Comparison of ENCODE assay signal across 8 mouse cellular contexts in the genomic region with DNA sequence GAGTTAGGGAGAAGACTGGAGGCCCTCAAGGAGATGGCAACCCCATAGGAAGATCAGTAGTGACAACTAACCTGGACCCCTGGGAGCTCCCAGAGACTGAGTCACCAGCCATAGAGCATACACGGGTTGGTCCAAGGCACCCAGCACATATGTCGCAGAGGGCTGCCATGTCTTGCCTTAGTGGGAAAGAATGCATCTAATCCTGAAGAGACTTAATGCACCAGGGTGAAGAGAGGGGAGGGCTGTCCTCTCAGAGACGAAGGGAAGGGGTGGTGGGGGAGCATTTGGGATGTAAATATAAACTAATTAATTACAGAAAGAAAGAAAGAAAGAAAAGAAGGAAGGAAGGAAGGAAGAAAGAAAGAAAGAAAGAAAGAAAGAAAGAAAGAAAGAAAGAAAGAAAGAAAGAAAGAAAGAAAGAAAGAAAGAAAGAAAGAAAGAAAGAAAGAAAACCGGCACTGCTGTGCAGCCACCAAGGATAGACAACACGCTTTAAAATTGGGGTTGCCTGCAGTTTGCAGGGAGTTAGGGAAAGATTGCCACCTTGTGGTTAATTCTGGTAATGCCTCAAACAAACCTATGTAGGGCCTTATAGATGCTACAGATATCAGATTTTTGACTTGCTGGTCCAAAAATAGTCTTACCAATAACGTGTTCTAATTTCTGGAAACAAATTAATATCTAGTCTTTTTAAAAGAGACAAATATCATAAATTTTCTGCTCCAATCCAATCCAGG. TPM values are rescaled to one million over a fixed set of nuclear protein-coding genes. Genes with fewer than 3 reads are reported as not detected.
DNase-seq lines count a peak whose midpoint lies in the region; ATAC-seq and TF ChIP-seq lines count a peak whose summit lies in the region.

No protein-coding gene starts in this region.

- H3K4me2 ChIP-seq in hindbrain, embryonic 12.5 days (replicated peaks), result no peak overlapping the region

- no peaks in the 10 kb centered on the region for H3K36me3 ChIP-seq in hindbrain, embryonic 10.5 days
- H3K36me3 ChIP-seq in hindbrain, embryonic 12.5 days, result no peaks in the 10 kb centered on the region

- peak; percentile 79 for TF ChIP-seq CTCF in cortical plate, adult 2 months (IDR thresholded peaks at IDR 0.05; ENCODE audit: extremely low read depth, insufficient read depth, low read length)

- no peak overlapping the region for H3K27ac ChIP-seq in hindbrain, embryonic 10.5 days
- H3K27ac ChIP-seq in hindbrain, embryonic 12.5 days, result no peak overlapping the region
- H3K27ac ChIP-seq in cortical plate, adult 2 months (ENCODE audit: insufficient read depth, low read length), result no peak overlapping the region

- no peak overlapping the region for H3K4me3 ChIP-seq in hindbrain, embryonic 10.5 days
- no peak overlapping the region for H3K4me3 ChIP-seq in hindbrain, embryonic 12.5 days
- H3K4me3 ChIP-seq in cortical plate, adult 2 months (ENCODE audit: insufficient read depth, low read length), result no peak overlapping the region

- ATAC-seq in hindbrain, embryonic 12.5 days (ENCODE audit: low FRiP score), result no peak
- ATAC-seq in granulocyte monocyte progenitor cell, adult 5-6 weeks (replicated peaks; ENCODE audit: poor library complexity, severe bottlenecking), result peak; percentile 57; the same call in 1 of the 2 replicates
- ATAC-seq in megakaryocyte-erythroid progenitor cell, adult 5-6 weeks (replicated peaks; ENCODE audit: low FRiP score, low TSS enrichment, poor library complexity, severe bottlenecking), result peak; percentile 79

- H3K9me3 ChIP-seq in hindbrain, embryonic 10.5 days, result no peaks in the 10 kb centered on the region
- no peaks in the 10 kb centered on the region for H3K9me3 ChIP-seq in hindbrain, embryonic 12.5 days (replicated peaks)

- TF ChIP-seq POLR2A in cortical plate, adult 2 months (IDR thresholded peaks at IDR 0.05; ENCODE audit: extremely low read depth, insufficient read depth, low read length), result no peak

- 33% methylated on average over 6 of the region's 6 CpGs for WGBS in hindbrain, embryonic 10.5 days
- whole genome bisulfite sequencing in hindbrain, embryonic 12.5 days, result 39% methylated on average over 6 of the region's 6 CpGs

- no peak overlapping the region for H3K9ac ChIP-seq in hindbrain, embryonic 12.5 days

- peaks cover 34% of the 10 kb centered on the region for H3K27me3 ChIP-seq in hindbrain, embryonic 10.5 days (ENCODE audit: insufficient read depth, poor library complexity, severe bottlenecking)
- no peaks in the 10 kb centered on the region; the same call in 1 of the 2 replicates for H3K27me3 ChIP-seq in hindbrain, embryonic 12.5 days

- peak; percentile 30 for DNase-seq in hindbrain, embryonic 10.5 days (ENCODE audit: low spot score)
- peak; percentile 91 for DNase-seq in MN1 (ENCODE audit: low spot score)
- DNase-seq in layer of hippocampus, postnatal 14 days (ENCODE audit: low spot score in 2 of 2), result peak; percentile 42 to 90
- peak; percentile 74 to 85 for DNase-seq in spleen, postnatal 4 days (ENCODE audit: low spot score in 2 of 2)

- peaks cover 20% of the 10 kb centered on the region for H3K4me1 ChIP-seq in hindbrain, embryonic 10.5 days (replicated peaks)
- peaks cover 20% of the 10 kb centered on the region for H3K4me1 ChIP-seq in hindbrain, embryonic 12.5 days
- no peaks in the 10 kb centered on the region for H3K4me1 ChIP-seq in cortical plate, adult 2 months (ENCODE audit: control insufficient read depth, insufficient read depth, low read length)

RNA-seq across cellular contexts. Expression of gene Neu3, which starts 30.1 kb away (rescaled TPM):
- polyA plus RNA-seq in hindbrain, embryonic 10.5 days (2016; fragmentation: Nextera tagmentation; extraction: Ambion mirVana), result 1.9 and 2.1 TPM in 2 replicates
- 2.3 and 2.5 TPM in 2 replicates for polyA plus RNA-seq in hindbrain, embryonic 12.5 days (2016; fragmentation: Nextera tagmentation; extraction: Ambion mirVana)
- 1.9 and 2.0 TPM in 2 replicates for polyA plus RNA-seq in cortical plate, adult 2 months (2012; rRNA removed)
- 1.7 and 4.6 TPM in 2 replicates for total RNA-seq in granulocyte monocyte progenitor cell, adult 5-6 weeks (2014; fragmentation: Nextera tagmentation)
- 0.82 and 1.3 TPM in 2 replicates for total RNA-seq in granulocyte monocyte progenitor cell, adult 5-6 weeks (2017)
- 1 to 10 TPM; 3.2 to 4.1 TPM for total RNA-seq in layer of hippocampus, postnatal 14 days (2021)
- 3.9 and 8.1 TPM in 2 replicates for total RNA-seq in megakaryocyte-erythroid progenitor cell, adult 5-6 weeks (2014; fragmentation: Nextera tagmentation)
- 3.9 and 5.8 TPM in 2 replicates for total RNA-seq in megakaryocyte-erythroid progenitor cell, adult 5-6 weeks (2017)

RNA-seq across cellular contexts. Expression of gene Olfr521, which starts 34.8 kb away (rescaled TPM):
- not detected in 2 replicates for polyA plus RNA-seq in hindbrain, embryonic 10.5 days (2016; fragmentation: Nextera tagmentation; extraction: Ambion mirVana)
- not detected in 2 replicates for polyA plus RNA-seq in hindbrain, embryonic 12.5 days (2016; fragmentation: Nextera tagmentation; extraction: Ambion mirVana)
- polyA plus RNA-seq in cortical plate, adult 2 months (2012; rRNA removed), result not detected in 2 replicates
- not detected in 2 replicates for total RNA-seq in granulocyte monocyte progenitor cell, adult 5-6 weeks (2014; fragmentation: Nextera tagmentation)
- not detected in 2 replicates for total RNA-seq in granulocyte monocyte progenitor cell, adult 5-6 weeks (2017)
- total RNA-seq in layer of hippocampus, postnatal 14 days (2021), result not detected
- not detected in 2 replicates for total RNA-seq in megakaryocyte-erythroid progenitor cell, adult 5-6 weeks (2014; fragmentation: Nextera tagmentation)
- total RNA-seq in megakaryocyte-erythroid progenitor cell, adult 5-6 weeks (2017), result not detected in 2 replicates

Comparison
In these comparisons a context has a peak if more than half of its experiments do, and no peak if none do; other contexts are left out.
1. DNase-seq: peak in every context shown above with its lines; median percentile 91 in MN1; 80 in spleen, postnatal 4 days; 66 in layer of hippocampus, postnatal 14 days; 30 in hindbrain, embryonic 10.5 days.